Mouse (Mus musculus): ENCODE measurements around the gene Pdlim5. TPM values are rescaled to one million over a fixed set of nuclear protein-coding genes. Genes with fewer than 3 reads are reported as not detected.

The Pdlim5 gene
- total RNA-seq, 1 experiment, result 38.8 TPM

DNA sequence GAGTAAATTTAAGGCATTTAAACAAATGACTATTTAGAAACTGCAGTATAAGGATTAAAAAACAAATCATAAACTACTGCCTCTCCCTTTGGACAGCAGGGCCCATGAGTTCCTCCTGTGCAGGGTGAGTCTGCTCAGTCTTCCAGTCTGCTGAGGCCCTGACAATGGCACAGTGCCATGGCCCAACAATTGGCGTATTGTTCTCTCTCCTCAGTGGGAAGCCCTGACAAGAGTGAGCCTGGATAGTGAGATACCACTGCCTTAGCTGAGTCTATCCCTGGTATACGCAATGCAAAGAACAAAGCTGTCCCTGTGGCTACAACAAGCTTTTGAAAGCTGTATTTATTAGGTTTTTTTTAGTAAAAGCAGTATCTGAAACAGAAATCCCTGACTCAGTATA lies 77.3 kb downstream of the Pdlim5 start:
- Histone ChIP-seq H3K4me3 (ENCODE audit: insufficient read depth in 1 of 2, low read depth in 1 of 2, low read length in 2 of 2, poor library complexity in 1 of 2, severe bottlenecking in 1 of 2) (no peak overlapping the region), H3K9me3 (ENCODE audit: control insufficient read depth, insufficient read depth, low read depth, low read length) (no peaks in the 10 kb centered on the region), H3K27ac (ENCODE audit: insufficient read depth, low read depth, low read length, poor library complexity, severe bottlenecking) (no peak overlapping the region), H3K9ac (ENCODE audit: insufficient read depth, low read depth, low read length, poor library complexity, severe bottlenecking) (no peak overlapping the region), H3K36me3 (ENCODE audit: control insufficient read depth, insufficient read depth, low read length, poor library complexity, severe bottlenecking) (no peaks in the 10 kb centered on the region), H3K4me1 (ENCODE audit: control insufficient read depth in 2 of 2, insufficient read depth in 2 of 2, low read length in 2 of 2, poor library complexity in 1 of 2) (no peaks in the 10 kb centered on the region)
- TF ChIP-seq HCFC1 (IDR thresholded peaks at IDR 0.05; ENCODE audit: borderline replicate concordance, insufficient read depth, low read length), result no peak
- no peak for TF ChIP-seq MAFK (IDR thresholded peaks at IDR 0.05; ENCODE audit: insufficient read depth, low read depth, low read length)
- TF ChIP-seq ZC3H11A (IDR thresholded peaks at IDR 0.05; ENCODE audit: borderline replicate concordance, low read depth, low read length), result no peak
- no peak for TF ChIP-seq ZNF384 (IDR thresholded peaks at IDR 0.05; ENCODE audit: low read depth, low read length)
- TF ChIP-seq CHD2 (IDR thresholded peaks at IDR 0.05; ENCODE audit: low read depth, low read length), result no peak
- in situ Hi-C loops (cut with MboI; ENCODE audit: low sequenced_read_pairs in 2 of 2, unreplicated experiment in 2 of 2), result no loop called here
- DNase-seq (ENCODE audit: low read depth, low spot score), result peak; percentile 4

GRCm38 (mm10) chr3:142316138-142316740 lies 79.3 kb downstream of the Pdlim5 start:
- in situ Hi-C loops (cut with MboI; ENCODE audit: low sequenced_read_pairs in 2 of 2, unreplicated experiment in 2 of 2), result no loop called here
- no peak for TF ChIP-seq CHD2 (IDR thresholded peaks at IDR 0.05; ENCODE audit: low read depth, low read length)
- no peak for TF ChIP-seq ZC3H11A (IDR thresholded peaks at IDR 0.05; ENCODE audit: borderline replicate concordance, low read depth, low read length)
- TF ChIP-seq MAFK (IDR thresholded peaks at IDR 0.05; ENCODE audit: insufficient read depth, low read depth, low read length), result no peak
- TF ChIP-seq HCFC1 (IDR thresholded peaks at IDR 0.05; ENCODE audit: borderline replicate concordance, insufficient read depth, low read length), result no peak
- TF ChIP-seq ZNF384 (IDR thresholded peaks at IDR 0.05; ENCODE audit: low read depth, low read length), result no peak

DNA sequence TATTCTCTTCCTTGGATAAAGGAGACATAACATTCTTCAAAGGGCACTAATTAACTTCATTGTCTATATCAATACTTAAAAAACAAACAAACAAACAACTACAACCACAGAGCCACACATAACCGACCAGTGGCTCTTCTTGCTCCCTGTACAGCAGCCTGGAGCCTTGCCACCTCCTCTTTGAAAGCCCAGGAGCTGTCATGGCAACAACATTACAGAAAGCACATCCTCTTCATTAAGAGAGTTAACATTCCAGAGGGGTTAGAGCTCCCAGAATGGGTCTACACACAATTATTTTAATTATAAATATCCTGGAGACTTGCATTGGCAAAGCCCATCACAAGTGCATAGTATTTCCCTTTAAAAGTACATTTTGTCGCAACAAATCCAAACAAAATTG lies 84.4 kb downstream of the Pdlim5 start:
- H3K4me3 ChIP-seq (ENCODE audit: insufficient read depth in 1 of 2, low read depth in 1 of 2, low read length in 2 of 2, poor library complexity in 1 of 2, severe bottlenecking in 1 of 2), result no peak overlapping the region
- H3K9ac ChIP-seq (ENCODE audit: insufficient read depth, low read depth, low read length, poor library complexity, severe bottlenecking), result no peak overlapping the region
- 0 out of 2 replicates have a peak, but pooled peaks cover 3% of the 10 kb centered on the region for H3K36me3 ChIP-seq (ENCODE audit: control insufficient read depth, insufficient read depth, low read length, poor library complexity, severe bottlenecking)
- no peak for TF ChIP-seq HCFC1 (IDR thresholded peaks at IDR 0.05; ENCODE audit: borderline replicate concordance, insufficient read depth, low read length)
- no peak for TF ChIP-seq ZNF384 (IDR thresholded peaks at IDR 0.05; ENCODE audit: low read depth, low read length)
- TF ChIP-seq CHD2 (IDR thresholded peaks at IDR 0.05; ENCODE audit: low read depth, low read length), result no peak
- no peak for TF ChIP-seq MAFK (IDR thresholded peaks at IDR 0.05; ENCODE audit: insufficient read depth, low read depth, low read length)
- no peak for TF ChIP-seq ZC3H11A (IDR thresholded peaks at IDR 0.05; ENCODE audit: borderline replicate concordance, low read depth, low read length)
- no peak for DNase-seq (ENCODE audit: low read depth, low spot score)
- H3K4me1 ChIP-seq (ENCODE audit: control insufficient read depth in 2 of 2, insufficient read depth in 2 of 2, low read length in 2 of 2, poor library complexity in 1 of 2), result no peaks in the 10 kb centered on the region
- in situ Hi-C loops (cut with MboI; ENCODE audit: low sequenced_read_pairs in 2 of 2, unreplicated experiment in 2 of 2), result no loop called here
- no peak overlapping the region for H3K27ac ChIP-seq (ENCODE audit: insufficient read depth, low read depth, low read length, poor library complexity, severe bottlenecking)
- no peaks in the 10 kb centered on the region for H3K9me3 ChIP-seq (ENCODE audit: control insufficient read depth, insufficient read depth, low read depth, low read length)

More at GRCm38 (mm10) chr3:142316138-142316740, 79.3 kb downstream of the Pdlim5 start:
- no peak overlapping the region for H3K4me3 ChIP-seq (ENCODE audit: insufficient read depth in 1 of 2, low read depth in 1 of 2, low read length in 2 of 2, poor library complexity in 1 of 2, severe bottlenecking in 1 of 2)
- 0 out of 2 replicates have a peak, but pooled peaks cover 3% of the 10 kb centered on the region for H3K36me3 ChIP-seq (ENCODE audit: control insufficient read depth, insufficient read depth, low read length, poor library complexity, severe bottlenecking)
- no peak overlapping the region for H3K9ac ChIP-seq (ENCODE audit: insufficient read depth, low read depth, low read length, poor library complexity, severe bottlenecking)
- no peak overlapping the region for H3K27ac ChIP-seq (ENCODE audit: insufficient read depth, low read depth, low read length, poor library complexity, severe bottlenecking)
- no peaks in the 10 kb centered on the region for H3K9me3 ChIP-seq (ENCODE audit: control insufficient read depth, insufficient read depth, low read depth, low read length)
- DNase-seq (ENCODE audit: low read depth, low spot score), result no peak
- no peaks in the 10 kb centered on the region for H3K4me1 ChIP-seq (ENCODE audit: control insufficient read depth in 2 of 2, insufficient read depth in 2 of 2, low read length in 2 of 2, poor library complexity in 1 of 2)

- in situ Hi-C loops (cut with MboI; ENCODE audit: low sequenced_read_pairs in 2 of 2, unreplicated experiment in 2 of 2), result no loop called here
- Histone ChIP-seq H3K4me3 (ENCODE audit: insufficient read depth in 1 of 2, low read depth in 1 of 2, low read length in 2 of 2, poor library complexity in 1 of 2, severe bottlenecking in 1 of 2) (no peak overlapping the region), H3K9me3 (ENCODE audit: control insufficient read depth, insufficient read depth, low read depth, low read length) (no peaks in the 10 kb centered on the region), H3K27ac (ENCODE audit: insufficient read depth, low read depth, low read length, poor library complexity, severe bottlenecking) (no peak overlapping the region), H3K36me3 (ENCODE audit: control insufficient read depth, insufficient read depth, low read length, poor library complexity, severe bottlenecking) (0 out of 2 replicates have a peak, but pooled peaks cover 3% of the 10 kb centered on the region), H3K4me1 (ENCODE audit: control insufficient read depth in 2 of 2, insufficient read depth in 2 of 2, low read length in 2 of 2, poor library complexity in 1 of 2) (no peaks in the 10 kb centered on the region), H3K9ac (ENCODE audit: insufficient read depth, low read depth, low read length, poor library complexity, severe bottlenecking) (no peak overlapping the region)
- DNase-seq (ENCODE audit: low read depth, low spot score), result no peak
- TF ChIP-seq CHD2 (IDR thresholded peaks at IDR 0.05; ENCODE audit: low read depth, low read length) (no peak), ZC3H11A (IDR thresholded peaks at IDR 0.05; ENCODE audit: borderline replicate concordance, low read depth, low read length) (no peak), MAFK (IDR thresholded peaks at IDR 0.05; ENCODE audit: insufficient read depth, low read depth, low read length) (no peak), ZNF384 (IDR thresholded peaks at IDR 0.05; ENCODE audit: low read depth, low read length) (no peak), HCFC1 (IDR thresholded peaks at IDR 0.05; ENCODE audit: borderline replicate concordance, insufficient read depth, low read length) (no peak)
Measured at GRCm38 (mm10) chr3:142310446-142310845, 85.0 kb downstream of the Pdlim5 start.
